9 mouse cellular contexts compared by ENCODE assay signal in genomic region chr5:131647683-131648119, GRCm38 (mm10).
DNase-seq lines count a peak whose midpoint lies in the region; ATAC-seq and TF ChIP-seq lines count a peak whose summit lies in the region.
"Had no signal": no experiment of that assay in that cellular context is flagged by ENCODE, and none has a peak within 500 bp of the region (broad histone marks: within the 10 kb centered on the region; RNA-seq: fewer than 3 reads in every experiment).

No protein-coding gene starts in this region.

- peak; percentile 56 for DNase-seq in midbrain, postnatal 0 days (ENCODE audit: low spot score)
- DNase-seq in heart, postnatal 10 days, result peak; percentile 59 to 60
- no peak for DNase-seq in right cerebral cortex, adult 18-20 months
- DNase-seq in B cell, adult 2 months, result no peak
- DNase-seq in testis, postnatal 10 days (ENCODE audit: low spot score), result no peak

- H3K4me1 ChIP-seq in midbrain, postnatal 0 days (ENCODE audit: insufficient read depth, low read length), result peaks cover 9% of the 10 kb centered on the region
- H3K4me1 ChIP-seq in midbrain, embryonic 16.5 days (ENCODE audit: control insufficient read depth, insufficient read depth, low read length), result peaks cover 34% of the 10 kb centered on the region
- H3K4me1 ChIP-seq in forebrain, embryonic 12.5 days, result peaks cover 64% of the 10 kb centered on the region
- no peaks in the 10 kb centered on the region for H3K4me1 ChIP-seq in liver, embryonic 16.5 days (ENCODE audit: control insufficient read depth, low read depth, low read length)

- no peak overlapping the region for H3K9ac ChIP-seq in midbrain, postnatal 0 days (replicated peaks; ENCODE audit: low read length, poor library complexity, severe bottlenecking)
- H3K9ac ChIP-seq in midbrain, embryonic 16.5 days (ENCODE audit: low read depth, low read length), result no peak overlapping the region
- H3K9ac ChIP-seq in forebrain, embryonic 12.5 days, result peak overlapping the region; percentile 8; the same call in 1 of the 2 replicates
- H3K9ac ChIP-seq in liver, embryonic 16.5 days (ENCODE audit: low read depth, low read length), result no peak overlapping the region

- WGBS in midbrain, postnatal 0 days, result 32% methylated on average over 4 of the region's 4 CpGs
- 17% methylated on average over 4 of the region's 4 CpGs for WGBS in midbrain, embryonic 16.5 days
- WGBS in forebrain, embryonic 12.5 days, result 32% methylated on average over 4 of the region's 4 CpGs
- WGBS in liver, embryonic 16.5 days (ENCODE audit: insufficient replicate concordance), result 28% methylated on average over 4 of the region's 4 CpGs

- no peak for ATAC-seq in midbrain, postnatal 0 days (ENCODE audit: low FRiP score)
- no peak for ATAC-seq in midbrain, embryonic 16.5 days
- ATAC-seq in forebrain, embryonic 12.5 days (ENCODE audit: low FRiP score), result no peak
- ATAC-seq in liver, embryonic 16.5 days (ENCODE audit: low read depth), result peak; percentile 70; the same call in 1 of the 2 replicates
- ATAC-seq: Patski had no signal

- no peak overlapping the region for H3K4me2 ChIP-seq in midbrain, postnatal 0 days (ENCODE audit: low read depth, low read length, poor library complexity, severe bottlenecking)
- H3K4me2 ChIP-seq in midbrain, embryonic 16.5 days (ENCODE audit: low read length), result no peak overlapping the region
- no peak overlapping the region for H3K4me2 ChIP-seq in forebrain, embryonic 12.5 days
- no peak overlapping the region for H3K4me2 ChIP-seq in liver, embryonic 16.5 days (ENCODE audit: low read depth, low read length)

- no peak for TF ChIP-seq CTCF in midbrain, postnatal 0 days (IDR thresholded peaks at IDR 0.05)

- no peak overlapping the region for H3K4me3 ChIP-seq in midbrain, postnatal 0 days (ENCODE audit: low read depth, low read length)
- no peak overlapping the region for H3K4me3 ChIP-seq in midbrain, embryonic 16.5 days (ENCODE audit: low read depth, low read length)
- H3K4me3 ChIP-seq in forebrain, embryonic 12.5 days (replicated peaks), result no peak overlapping the region
- no peak overlapping the region for H3K4me3 ChIP-seq in liver, embryonic 16.5 days (ENCODE audit: low read depth, low read length)

- H3K27me3 ChIP-seq in midbrain, postnatal 0 days (ENCODE audit: insufficient read depth, low read length), result no peaks in the 10 kb centered on the region
- no peaks in the 10 kb centered on the region for H3K27me3 ChIP-seq in midbrain, embryonic 16.5 days (ENCODE audit: control insufficient read depth, insufficient read depth, low read depth, low read length)
- H3K27me3 ChIP-seq in forebrain, embryonic 12.5 days, result peaks cover 66% of the 10 kb centered on the region
- no peaks in the 10 kb centered on the region for H3K27me3 ChIP-seq in liver, embryonic 16.5 days (ENCODE audit: control insufficient read depth, insufficient read depth, low read depth, low read length)
- H3K27me3 ChIP-seq: Patski had no signal

- H3K27ac ChIP-seq in midbrain, postnatal 0 days (ENCODE audit: low read depth, low read length), result no peak overlapping the region
- H3K27ac ChIP-seq in midbrain, embryonic 16.5 days (ENCODE audit: low read length), result no peak overlapping the region
- H3K27ac ChIP-seq in forebrain, embryonic 12.5 days, result peak overlapping the region; percentile 14; the same call in 1 of the 2 replicates
- peak overlapping the region; percentile 52; the same call in 1 of the 2 replicates for H3K27ac ChIP-seq in liver, embryonic 16.5 days (ENCODE audit: low read length)

- H3K9me3 ChIP-seq in midbrain, postnatal 0 days (ENCODE audit: low read length), result no peaks in the 10 kb centered on the region
- no peaks in the 10 kb centered on the region for H3K9me3 ChIP-seq in midbrain, embryonic 16.5 days (replicated peaks; ENCODE audit: control insufficient read depth, low read length, poor library complexity, severe bottlenecking)
- H3K9me3 ChIP-seq in forebrain, embryonic 12.5 days, result no peaks in the 10 kb centered on the region
- no peaks in the 10 kb centered on the region for H3K9me3 ChIP-seq in liver, embryonic 16.5 days (replicated peaks; ENCODE audit: control insufficient read depth, low read length)

- no peaks in the 10 kb centered on the region for H3K36me3 ChIP-seq in midbrain, postnatal 0 days (ENCODE audit: insufficient read depth, low read length)
- H3K36me3 ChIP-seq in midbrain, embryonic 16.5 days (ENCODE audit: control insufficient read depth, insufficient read depth, low read length), result no peaks in the 10 kb centered on the region
- no peaks in the 10 kb centered on the region for H3K36me3 ChIP-seq in forebrain, embryonic 12.5 days (replicated peaks)
- no peaks in the 10 kb centered on the region for H3K36me3 ChIP-seq in liver, embryonic 16.5 days (ENCODE audit: control insufficient read depth, insufficient read depth)

- intact Hi-C loops in heart, postnatal 10 days (cut with DNase I), result loop anchor here (5.0 kb wide), 1 partner anchor 110 kb away; no protein-coding TSS in a partner anchor

Comparison
In these comparisons a context has a peak if more than half of its experiments do, and no peak if none do; other contexts are left out.
1. DNase-seq: peak in midbrain, postnatal 0 days (single experiment) and heart, postnatal 10 days (2 of 2); none in right cerebral cortex, adult 18-20 months (single experiment), B cell, adult 2 months (0 of 2) and testis, postnatal 10 days (single experiment).
2. H3K27ac ChIP-seq: peak in forebrain, embryonic 12.5 days (single experiment) and liver, embryonic 16.5 days (single experiment); none in midbrain, postnatal 0 days (single experiment) and midbrain, embryonic 16.5 days (single experiment).